26 mouse cellular contexts compared by ENCODE assay signal in the genomic region with DNA sequence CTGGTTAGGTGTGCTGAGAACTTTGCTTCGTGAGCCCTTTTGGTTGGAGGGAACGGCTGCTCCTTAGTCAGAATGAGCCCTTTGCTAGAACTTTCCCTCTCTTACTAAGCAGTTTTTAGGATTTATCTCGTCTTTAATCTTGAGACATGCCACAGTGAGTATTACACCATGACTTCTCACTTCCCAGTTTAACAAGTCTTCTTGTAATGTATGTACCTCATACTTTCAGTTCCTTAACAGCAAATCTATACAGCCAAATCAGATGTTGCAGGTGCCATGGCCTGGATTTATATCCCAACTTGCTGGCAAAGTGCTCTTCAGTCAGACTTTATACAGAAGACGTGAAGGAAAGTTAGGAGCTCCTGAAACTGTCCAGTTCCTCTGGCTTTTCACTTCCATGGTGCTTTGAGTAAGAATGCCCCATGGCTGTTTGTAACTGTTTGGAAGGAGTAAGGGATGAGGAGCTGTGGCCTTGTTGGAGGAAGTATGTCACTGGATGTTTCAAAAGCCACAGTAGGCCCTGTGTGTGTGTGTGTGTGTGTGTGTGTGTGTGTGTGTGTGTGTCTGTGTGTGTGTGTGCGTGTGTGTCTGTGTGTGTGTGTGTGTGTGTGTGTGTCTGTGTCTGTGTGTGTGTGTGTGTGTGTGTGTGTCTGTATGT. TPM values are rescaled to one million over a fixed set of nuclear protein-coding genes. Genes with fewer than 3 reads are reported as not detected.
DNase-seq lines count a peak whose midpoint lies in the region; ATAC-seq and TF ChIP-seq lines count a peak whose summit lies in the region.
"Had no signal": no experiment of that assay in that cellular context is flagged by ENCODE, and none has a peak within 500 bp of the region (broad histone marks: within the 10 kb centered on the region; RNA-seq: fewer than 3 reads in every experiment).

No protein-coding gene starts in this region.

- H3K27me3 ChIP-seq in CH12.LX (replicated peaks) = no peaks in the 10 kb centered on the region
- no peaks in the 10 kb centered on the region for H3K27me3 ChIP-seq in midbrain, embryonic 11.5 days (ENCODE audit: control insufficient read depth, insufficient read depth, low read length)
- H3K27me3 ChIP-seq: embryonic facial prominence, embryonic 12.5 days; forebrain, embryonic 13.5 days; hindbrain, embryonic 15.5 days; midbrain, embryonic 12.5 days; neural tube, embryonic 12.5 days; stomach, embryonic 15.5 days had no signal

- no peak for TF ChIP-seq RAD21 in CH12.LX (IDR thresholded peaks at IDR 0.05; ENCODE audit: low read depth, low read length)

- peak; percentile 86 for ATAC-seq in megakaryocyte progenitor cell, adult 5-6 weeks (replicated peaks; ENCODE audit: poor library complexity)
- no peak for ATAC-seq in CD4-positive, CD25-positive, alpha-beta regulatory T cell, adult 4 months
- no peak for ATAC-seq in midbrain, embryonic 11.5 days (ENCODE audit: low FRiP score)
- ATAC-seq: activated CD4-positive, CD25-positive, alpha-beta regulatory T cell, adult 4 months; forebrain, embryonic 13.5 days had no signal

- no peak overlapping the region for H3K4me2 ChIP-seq in CH12.LX (ENCODE audit: insufficient read depth, low read depth, poor library complexity, severe bottlenecking)
- no peak overlapping the region for H3K4me2 ChIP-seq in midbrain, embryonic 11.5 days
- H3K4me2 ChIP-seq: embryonic facial prominence, embryonic 12.5 days; forebrain, embryonic 13.5 days; heart, embryonic 11.5 days; hindbrain, embryonic 15.5 days; midbrain, embryonic 12.5 days; neural tube, embryonic 12.5 days; stomach, embryonic 15.5 days had no signal

- dilution Hi-C loops in CH12.LX (cut with MboI; ENCODE audit: extremely low pct_ligation_motif_present, extremely low pct_unique_long_range_greater_than_20kb, low sequenced_read_pairs) = no loop called here

- H3K79me2 ChIP-seq in CH12.LX (replicated peaks; ENCODE audit: control insufficient read depth, extremely low read depth, insufficient read depth, poor library complexity, severe bottlenecking) = peaks cover 1% of the 10 kb centered on the region

- H3K27ac ChIP-seq in CH12.LX (ENCODE audit: insufficient read depth, low read depth) = no peak overlapping the region
- H3K27ac ChIP-seq in embryonic fibroblast, embryonic 13.5 days (ENCODE audit: insufficient read depth, low read length) = peak overlapping the region; percentile 3; the same call in 1 of the 2 replicates
- H3K27ac ChIP-seq in midbrain, embryonic 11.5 days (ENCODE audit: low read depth, low read length) = no peak overlapping the region
- H3K27ac ChIP-seq: embryonic facial prominence, embryonic 12.5 days; forebrain, embryonic 13.5 days; gastrocnemius, adult 2 months; hindbrain, embryonic 15.5 days; midbrain, embryonic 12.5 days; neural tube, embryonic 12.5 days; stomach, embryonic 15.5 days had no signal

- TF ChIP-seq POLR2A in CH12.LX (IDR thresholded peaks at IDR 0.05; ENCODE audit: low read depth, low read length) = no peak
- TF ChIP-seq POLR2A in embryonic fibroblast, embryonic 13.5 days (IDR thresholded peaks at IDR 0.05; ENCODE audit: low read depth, low read length) = no peak

- WGBS in midbrain, embryonic 11.5 days = 74% methylated on average over 5 of the region's 5 CpGs

- no peak overlapping the region for H3K4me3 ChIP-seq in CH12.LX (replicated peaks in 1 of 3; ENCODE audit: low read depth in 2 of 3, low read length in 2 of 3, poor library complexity in 1 of 3)
- no peak overlapping the region for H3K4me3 ChIP-seq in embryonic fibroblast, embryonic 13.5 days (ENCODE audit: insufficient read depth, low read length)
- H3K4me3 ChIP-seq in midbrain, embryonic 11.5 days (ENCODE audit: low read depth, low read length) = no peak overlapping the region
- H3K4me3 ChIP-seq: embryonic facial prominence, embryonic 12.5 days; erythroblast, embryonic 14.5 days; forebrain, embryonic 13.5 days; gastrocnemius, adult 2 months; hindbrain, embryonic 15.5 days; midbrain, embryonic 12.5 days; neural tube, embryonic 12.5 days; stomach, embryonic 15.5 days had no signal

- DNase-seq in 416B (ENCODE audit: low read depth) = peak; percentile 79
- no peak for DNase-seq in CH12.LX (ENCODE audit: extremely low read depth)
- no peak for DNase-seq in cerebellum, postnatal 25 days
- DNase-seq in midbrain, embryonic 11.5 days (ENCODE audit: low spot score, missing footprints) = no peak
- no peak for DNase-seq in thymus, postnatal 4 days
- DNase-seq: cerebellum, adult 9-11 months; gastrocnemius, adult 2 months; kidney, adult 8-10 months; kidney, postnatal 10 days; lung, adult 2 months; retina, postnatal 1 day; right cerebral cortex, postnatal 25 days; spleen, adult 18-20 months; thymus, adult 18-20 months had no signal

- peaks cover 6% of the 10 kb centered on the region for H3K9me3 ChIP-seq in CH12.LX (replicated peaks; ENCODE audit: low read length)
- no peaks in the 10 kb centered on the region for H3K9me3 ChIP-seq in midbrain, embryonic 11.5 days (ENCODE audit: control insufficient read depth, low read length)
- H3K9me3 ChIP-seq: embryonic facial prominence, embryonic 12.5 days; forebrain, embryonic 13.5 days; hindbrain, embryonic 15.5 days; midbrain, embryonic 12.5 days; neural tube, embryonic 12.5 days; stomach, embryonic 15.5 days had no signal

- no peak for TF ChIP-seq CTCF in CH12.LX (conservative IDR thresholded peaks at IDR 0.05 in 1 of 2, IDR thresholded peaks at IDR 0.05 in 1 of 2; ENCODE audit: low read depth in 2 of 2, low read length in 2 of 2)
- no peak for TF ChIP-seq CTCF in embryonic fibroblast, embryonic 13.5 days (IDR thresholded peaks at IDR 0.05; ENCODE audit: borderline replicate concordance, insufficient read depth, low read length)

- peaks cover 0 to 32% of the 10 kb centered on the region in 2 experiments for H3K36me3 ChIP-seq in CH12.LX (replicated peaks in 1 of 2; ENCODE audit: control insufficient read depth in 1 of 2, insufficient read depth in 1 of 2, low read length in 1 of 2)
- H3K36me3 ChIP-seq in midbrain, embryonic 11.5 days (ENCODE audit: control insufficient read depth, insufficient read depth, low read length) = no peaks in the 10 kb centered on the region
- H3K36me3 ChIP-seq: embryonic facial prominence, embryonic 12.5 days; midbrain, embryonic 12.5 days; neural tube, embryonic 12.5 days; stomach, embryonic 15.5 days had no signal

- H3K4me1 ChIP-seq in CH12.LX (ENCODE audit: control insufficient read depth in 1 of 2, insufficient read depth in 2 of 2) = peaks cover 8 to 49% of the 10 kb centered on the region in 2 experiments
- H3K4me1 ChIP-seq in embryonic fibroblast, embryonic 13.5 days (ENCODE audit: control insufficient read depth, insufficient read depth, low read length) = peaks cover 2% of the 10 kb centered on the region; the same call in 1 of the 2 replicates
- H3K4me1 ChIP-seq in midbrain, embryonic 11.5 days (ENCODE audit: control insufficient read depth, insufficient read depth, low read length) = no peaks in the 10 kb centered on the region
- H3K4me1 ChIP-seq: embryonic facial prominence, embryonic 12.5 days; forebrain, embryonic 13.5 days; hindbrain, embryonic 15.5 days; midbrain, embryonic 12.5 days; neural tube, embryonic 12.5 days; stomach, embryonic 15.5 days had no signal

- TF ChIP-seq EP300 in CH12.LX (IDR thresholded peaks at IDR 0.05; ENCODE audit: low read length) = 0 out of 2 replicates have a peak, but pooled peaks have one; percentile 13

- no peak overlapping the region for H3K9ac ChIP-seq in CH12.LX (ENCODE audit: insufficient read depth, low read depth)
- H3K9ac ChIP-seq in midbrain, embryonic 11.5 days (ENCODE audit: low read length) = no peak overlapping the region
- H3K9ac ChIP-seq: embryonic facial prominence, embryonic 12.5 days; forebrain, embryonic 13.5 days; hindbrain, embryonic 15.5 days; midbrain, embryonic 12.5 days; neural tube, embryonic 12.5 days; stomach, embryonic 15.5 days had no signal

- in situ Hi-C loops in CH12.LX (cut with MboI; ENCODE audit: low pct_ligation_motif_present, low pct_unique_long_range_greater_than_20kb, low sequenced_read_pairs) = no loop called here

TF ChIP-seq in CH12.LX, 34 proteins besides CTCF, POLR2A, EP300 and RAD21:
- no peak for TF ChIP-seq MAX (IDR thresholded peaks at IDR 0.05; ENCODE audit: low read length)
- TF ChIP-seq ZC3H11A (IDR thresholded peaks at IDR 0.05; ENCODE audit: low read depth, low read length) = no peak
- TF ChIP-seq TBP (conservative IDR thresholded peaks at IDR 0.05; ENCODE audit: low read depth, low read length) = no peak
- TF ChIP-seq TCF12 (IDR thresholded peaks at IDR 0.05; ENCODE audit: low read depth, low read length) = no peak
- no peak for TF ChIP-seq SIN3A (IDR thresholded peaks at IDR 0.05; ENCODE audit: low read length)
- TF ChIP-seq NRF1 (IDR thresholded peaks at IDR 0.05; ENCODE audit: low read depth, low read length) = no peak
- TF ChIP-seq USF1 (IDR thresholded peaks at IDR 0.05; ENCODE audit: low read depth, low read length) = no peak
- TF ChIP-seq MYC (IDR thresholded peaks at IDR 0.05; ENCODE audit: low read depth, low read length) = no peak
- TF ChIP-seq MAZ (IDR thresholded peaks at IDR 0.05; ENCODE audit: low read depth, low read length) = no peak

RNA-seq across cellular contexts. Expression of a gene that starts 14.8 kb away (rescaled TPM):
- total RNA-seq in CH12.LX (2012; rRNA removed) (10.9 and 12.2 TPM in 2 replicates), CH12.LX (2014; rRNA removed) (27.0 and 28.8 TPM in 2 replicates)
- polyA plus RNA-seq in CH12.LX (2012; ENCODE audit: insufficient read length, low read depth) = 24.1 and 26.3 TPM in 2 replicates
- polyA plus RNA-seq in embryonic fibroblast, embryonic 13.5 days (2011; ENCODE audit: insufficient read length, low read depth, missing spikeins) = 7.0 and 8.2 TPM in 2 replicates
- 12.3 and 14.0 TPM in 2 replicates for total RNA-seq in megakaryocyte progenitor cell, adult 5-6 weeks (2015)
- 13.5 and 15.5 TPM in 2 replicates for total RNA-seq in megakaryocyte progenitor cell, adult 5-6 weeks (2017)
- 10 to 100 TPM; 33.2 to 39.2 TPM for polyA plus RNA-seq in CD4-positive, CD25-positive, alpha-beta regulatory T cell, adult 4 months (2017; shearing (Covaris generic))
- polyA plus RNA-seq in midbrain, embryonic 11.5 days (2014; fragmentation: Nextera tagmentation; extraction: Ambion mirVana) = 24.0 and 25.5 TPM in 2 replicates

RNA-seq across cellular contexts. Expression of a gene that starts 14.9 kb away (rescaled TPM):
- total RNA-seq in CH12.LX (2012; rRNA removed) (36.9 and 46.4 TPM in 2 replicates), CH12.LX (2014; rRNA removed) (29.8 and 30.2 TPM in 2 replicates)
- 38.3 and 47.7 TPM in 2 replicates for polyA plus RNA-seq in CH12.LX (2012; ENCODE audit: insufficient read length, low read depth)
- 14.0 and 16.0 TPM in 2 replicates for polyA plus RNA-seq in embryonic fibroblast, embryonic 13.5 days (2011; ENCODE audit: insufficient read length, low read depth, missing spikeins)
- 23.9 and 24.0 TPM in 2 replicates for total RNA-seq in megakaryocyte progenitor cell, adult 5-6 weeks (2015)
- total RNA-seq in megakaryocyte progenitor cell, adult 5-6 weeks (2017) = 42.6 and 48.5 TPM in 2 replicates
- polyA plus RNA-seq in CD4-positive, CD25-positive, alpha-beta regulatory T cell, adult 4 months (2017; shearing (Covaris generic)) = 10 to 100 TPM; 37.6 to 44.7 TPM
- 27.5 and 30.5 TPM in 2 replicates for polyA plus RNA-seq in midbrain, embryonic 11.5 days (2014; fragmentation: Nextera tagmentation; extraction: Ambion mirVana)
